Mouse (Mus musculus): ENCODE results near the gene Scyl1. TPM values are rescaled to one million over a fixed set of nuclear protein-coding genes. Genes with fewer than 3 reads are reported as not detected.

Gene Scyl1
- polyA plus RNA-seq, 1 experiment, result 158 TPM

GRCm38 (mm10) chr19:5806809-5807205 lies 35.6 kb upstream of the Scyl1 start:
- DNase-seq, result no peak
- Histone ChIP-seq H3K27me3 (ENCODE audit: control insufficient read depth, insufficient read depth, low read length) (no peaks in the 10 kb centered on the region), H3K4me1 (ENCODE audit: control insufficient read depth, insufficient read depth, low read length) (peaks cover 31% of the 10 kb centered on the region), H3K4me3 (replicated peaks; ENCODE audit: insufficient read depth, low read depth, low read length) (no peak overlapping the region), H3K27ac (ENCODE audit: insufficient read depth, low read length) (no peak overlapping the region)
- TF ChIP-seq CTCF (IDR thresholded peaks at IDR 0.05; ENCODE audit: borderline replicate concordance, insufficient read depth, low read depth, low read length), result no peak
- TF ChIP-seq POLR2A (IDR thresholded peaks at IDR 0.05; ENCODE audit: borderline replicate concordance, insufficient read depth, low read length), result no peak
- WGBS, result 55% methylated on average over 6 of the region's 6 CpGs

GRCm38 (mm10) chr19:5806051-5806808 lies 35.0 kb upstream of the Scyl1 start:
- TF ChIP-seq POLR2A (IDR thresholded peaks at IDR 0.05; ENCODE audit: borderline replicate concordance, insufficient read depth, low read length), result no peak
- no peak for TF ChIP-seq CTCF (IDR thresholded peaks at IDR 0.05; ENCODE audit: borderline replicate concordance, insufficient read depth, low read depth, low read length)
- WGBS, result 22% methylated on average over 8 of the region's 8 CpGs
- no peak for DNase-seq
- peaks cover 25% of the 10 kb centered on the region for H3K4me1 ChIP-seq (ENCODE audit: control insufficient read depth, insufficient read depth, low read length)
- H3K27ac ChIP-seq (ENCODE audit: insufficient read depth, low read length), result peak overlapping the region; percentile 34
- no peaks in the 10 kb centered on the region for H3K27me3 ChIP-seq (ENCODE audit: control insufficient read depth, insufficient read depth, low read length)
- no peak overlapping the region for H3K4me3 ChIP-seq (replicated peaks; ENCODE audit: insufficient read depth, low read depth, low read length)

GRCm38 (mm10) chr19:5804371-5804899 lies 33.2 kb upstream of the Scyl1 start:
- TF ChIP-seq CTCF (IDR thresholded peaks at IDR 0.05; ENCODE audit: borderline replicate concordance, insufficient read depth, low read depth, low read length), result no peak
- TF ChIP-seq POLR2A (IDR thresholded peaks at IDR 0.05; ENCODE audit: borderline replicate concordance, insufficient read depth, low read length), result no peak
- DNase-seq, result peak in 1 of 2 experiments; percentile 44
- Histone ChIP-seq H3K4me1 (ENCODE audit: control insufficient read depth, insufficient read depth, low read length) (peaks cover 12% of the 10 kb centered on the region), H3K27me3 (ENCODE audit: control insufficient read depth, insufficient read depth, low read length) (no peaks in the 10 kb centered on the region), H3K27ac (ENCODE audit: insufficient read depth, low read length) (peak overlapping the region; percentile 98), H3K4me3 (replicated peaks; ENCODE audit: insufficient read depth, low read depth, low read length) (no peak overlapping the region)
- 30% methylated on average over 8 of the region's 8 CpGs for WGBS

- peak overlapping the region; percentile 98 for H3K27ac ChIP-seq (ENCODE audit: insufficient read depth, low read length)
- TF ChIP-seq CTCF (IDR thresholded peaks at IDR 0.05; ENCODE audit: borderline replicate concordance, insufficient read depth, low read depth, low read length), result no peak
- no peak for TF ChIP-seq POLR2A (IDR thresholded peaks at IDR 0.05; ENCODE audit: borderline replicate concordance, insufficient read depth, low read length)
- H3K4me3 ChIP-seq (replicated peaks; ENCODE audit: insufficient read depth, low read depth, low read length), result peak overlapping the region; percentile 49
- under 1% methylated on average over 16 of the region's 16 CpGs for WGBS
- no peaks in the 10 kb centered on the region for H3K27me3 ChIP-seq (ENCODE audit: control insufficient read depth, insufficient read depth, low read length)
- DNase-seq, result peak in 1 of 2 experiments; percentile 64
- peaks cover 8% of the 10 kb centered on the region for H3K4me1 ChIP-seq (ENCODE audit: control insufficient read depth, insufficient read depth, low read length)
Observed at GRCm38 (mm10) chr19:5803881-5804279, 32.7 kb upstream of the Scyl1 start.

GRCm38 (mm10) chr19:5803041-5803880 lies 32.0 kb upstream of the Scyl1 start:
- WGBS, result under 1% methylated on average over 67 of the region's 67 CpGs
- peaks cover 8% of the 10 kb centered on the region for H3K4me1 ChIP-seq (ENCODE audit: control insufficient read depth, insufficient read depth, low read length)
- TF ChIP-seq CTCF (IDR thresholded peaks at IDR 0.05; ENCODE audit: borderline replicate concordance, insufficient read depth, low read depth, low read length) (no peak), POLR2A (IDR thresholded peaks at IDR 0.05; ENCODE audit: borderline replicate concordance, insufficient read depth, low read length) (peak; percentile 67)
- H3K27ac ChIP-seq (ENCODE audit: insufficient read depth, low read length), result peak overlapping the region; percentile 100
- peak overlapping the region; percentile 75 for H3K4me3 ChIP-seq (replicated peaks; ENCODE audit: insufficient read depth, low read depth, low read length)
- DNase-seq, result peak; percentile 99
- no peaks in the 10 kb centered on the region for H3K27me3 ChIP-seq (ENCODE audit: control insufficient read depth, insufficient read depth, low read length)

GRCm38 (mm10) chr19:5802787-5803040 lies 31.5 kb upstream of the Scyl1 start:
- WGBS, result 1% methylated on average over 4 of the region's 4 CpGs
- Histone ChIP-seq H3K27ac (ENCODE audit: insufficient read depth, low read length) (peak overlapping the region; percentile 100), H3K27me3 (ENCODE audit: control insufficient read depth, insufficient read depth, low read length) (no peaks in the 10 kb centered on the region), H3K4me3 (replicated peaks; ENCODE audit: insufficient read depth, low read depth, low read length) (peak overlapping the region; percentile 75), H3K4me1 (ENCODE audit: control insufficient read depth, insufficient read depth, low read length) (peaks cover 8% of the 10 kb centered on the region)
- TF ChIP-seq POLR2A (IDR thresholded peaks at IDR 0.05; ENCODE audit: borderline replicate concordance, insufficient read depth, low read length) (no peak), CTCF (IDR thresholded peaks at IDR 0.05; ENCODE audit: borderline replicate concordance, insufficient read depth, low read depth, low read length) (no peak)
- DNase-seq, result no peak

GRCm38 (mm10) chr19:5802011-5802786 lies 31.0 kb upstream of the Scyl1 start:
- Histone ChIP-seq H3K27me3 (ENCODE audit: control insufficient read depth, insufficient read depth, low read length) (no peaks in the 10 kb centered on the region), H3K4me3 (replicated peaks; ENCODE audit: insufficient read depth, low read depth, low read length) (peak overlapping the region; percentile 92), H3K27ac (ENCODE audit: insufficient read depth, low read length) (peak overlapping the region; percentile 100; the same call in 1 of the 2 replicates), H3K4me1 (ENCODE audit: control insufficient read depth, insufficient read depth, low read length) (peaks cover 8% of the 10 kb centered on the region)
- peak; percentile 95 to 98 for DNase-seq
- TF ChIP-seq CTCF (IDR thresholded peaks at IDR 0.05; ENCODE audit: borderline replicate concordance, insufficient read depth, low read depth, low read length) (no peak), POLR2A (IDR thresholded peaks at IDR 0.05; ENCODE audit: borderline replicate concordance, insufficient read depth, low read length) (peak; percentile 100)
- under 1% methylated on average over 25 of the region's 25 CpGs for WGBS
